Mouse (Mus musculus): ENCODE measurements around the gene Spsb1.

DNA sequence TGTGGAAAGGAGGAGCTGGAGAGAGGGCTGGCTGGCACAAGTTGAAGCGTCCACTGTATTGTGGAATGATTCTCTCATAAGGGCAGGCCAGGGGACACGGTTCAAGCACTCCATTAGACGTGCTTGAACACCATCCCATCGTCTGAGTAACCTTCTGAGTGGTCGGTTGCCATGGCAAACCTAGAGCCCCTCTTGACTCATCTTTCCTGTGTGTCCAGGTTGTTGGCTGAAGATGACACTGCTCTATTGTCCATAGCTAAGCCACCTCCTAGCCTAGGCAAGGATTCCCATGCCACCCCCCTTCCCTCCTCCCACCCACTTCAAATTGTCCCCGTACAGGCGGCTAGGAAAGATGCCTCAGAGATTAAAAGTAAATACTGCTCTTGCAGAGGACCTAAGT lies 45.9 kb downstream of the Spsb1 start:
- TF ChIP-seq CTCF (IDR thresholded peaks at IDR 0.05) = no peak
- no peak for TF ChIP-seq EP300 (IDR thresholded peaks at IDR 0.05)

Data from lung, postnatal 0 days (tissue).